Mouse (Mus musculus) right cerebral cortex, postnatal 25 days (tissue): ENCODE measurements around the gene Gprasp2.
"Not testable (repeated sequence)": the region's sequence is repeated elsewhere in the genome, so short reads cannot be mapped to it uniquely, and the experiment has no call there.

Source experiments
- DNase-seq: peaks from one replicate; pipeline ENCODE4 v3.0.0; 2022

Gene Gprasp2

DNA sequence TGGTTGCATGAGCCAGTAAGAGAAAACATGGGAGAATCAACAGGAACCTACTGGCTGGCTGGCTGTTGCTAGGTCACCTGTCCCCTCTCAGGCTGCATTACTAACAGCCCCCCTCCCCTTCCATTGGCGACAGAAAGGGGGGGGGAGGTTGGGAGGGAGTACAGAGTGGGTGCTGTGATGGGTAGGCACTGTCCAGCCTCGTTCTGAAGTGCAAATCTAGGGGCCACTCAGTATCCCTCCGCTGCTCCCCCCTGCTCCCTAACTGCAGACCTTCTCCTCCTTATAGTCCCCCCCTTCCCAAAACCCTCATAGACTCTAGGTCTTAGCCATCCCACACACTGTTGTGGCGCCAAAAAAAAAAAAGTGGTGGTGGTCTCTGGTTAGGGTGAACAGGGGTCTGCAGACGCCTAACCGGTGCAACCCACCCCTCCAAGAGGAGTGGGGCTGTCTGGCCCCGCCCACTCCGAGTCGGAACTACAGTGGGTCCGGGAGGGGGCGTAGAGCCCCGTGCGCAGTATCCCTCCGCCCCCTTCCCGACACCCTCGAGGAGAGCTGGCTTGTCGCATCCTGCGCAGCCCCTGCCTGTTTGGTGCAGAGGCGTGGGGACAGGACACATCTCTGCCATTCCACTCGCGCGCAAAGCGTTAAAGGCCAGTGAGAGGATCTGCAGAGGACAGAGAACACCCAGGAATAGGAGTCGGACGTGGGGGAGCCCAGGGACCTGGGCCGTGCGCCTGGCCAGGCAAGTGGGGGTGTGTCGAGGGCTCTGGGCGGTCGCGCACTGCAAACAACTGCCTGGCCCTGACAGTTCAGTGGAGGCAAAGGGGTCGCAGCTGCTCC is at the start of gene Gprasp2:
Gene Gprasp2, plus strand, starts transcription at position 514 of the 840 bp plus-strand sequence.
- peak; percentile 71 for DNase-seq

DNA sequence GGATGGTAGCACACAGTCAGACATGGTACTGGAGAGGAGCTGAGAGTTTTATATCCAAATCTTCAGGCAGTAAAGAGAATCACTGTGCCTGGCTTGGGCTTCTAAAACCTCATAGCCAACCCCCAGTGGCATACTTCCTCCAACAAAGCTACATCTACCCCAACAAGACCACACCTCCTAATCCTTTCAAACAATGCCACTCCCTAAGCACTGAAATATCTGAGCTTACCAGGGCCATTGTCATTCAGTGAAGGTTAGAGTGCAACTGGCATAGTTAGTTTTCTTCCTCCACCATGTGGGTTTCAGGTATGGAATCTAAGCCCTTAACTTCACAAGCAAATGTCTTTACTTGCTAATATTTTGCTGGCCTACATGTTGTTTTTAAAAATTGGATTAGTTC is 47.3 kb upstream of the Gprasp2 start:
- no peak for DNase-seq

DNA sequence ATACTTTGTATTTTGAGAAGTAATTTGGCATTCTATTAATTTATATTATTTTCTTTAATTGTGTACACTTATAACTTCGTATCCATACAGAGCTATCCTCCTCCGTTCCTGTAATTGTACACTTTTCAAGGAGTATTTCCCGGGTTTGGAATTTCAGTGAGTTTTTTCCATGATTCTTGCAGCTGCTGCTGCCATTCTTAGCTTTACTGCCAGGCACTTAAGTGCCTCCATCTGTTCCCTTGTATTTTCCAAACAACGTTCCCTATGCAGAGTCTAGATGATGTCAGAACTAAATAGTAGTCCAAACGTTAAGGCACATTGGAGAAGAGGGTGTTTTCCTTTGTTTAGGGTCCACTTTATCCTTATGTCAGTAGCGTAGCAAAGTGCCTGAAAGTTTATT is 46.5 kb upstream of the Gprasp2 start:
- no peak for DNase-seq

DNA sequence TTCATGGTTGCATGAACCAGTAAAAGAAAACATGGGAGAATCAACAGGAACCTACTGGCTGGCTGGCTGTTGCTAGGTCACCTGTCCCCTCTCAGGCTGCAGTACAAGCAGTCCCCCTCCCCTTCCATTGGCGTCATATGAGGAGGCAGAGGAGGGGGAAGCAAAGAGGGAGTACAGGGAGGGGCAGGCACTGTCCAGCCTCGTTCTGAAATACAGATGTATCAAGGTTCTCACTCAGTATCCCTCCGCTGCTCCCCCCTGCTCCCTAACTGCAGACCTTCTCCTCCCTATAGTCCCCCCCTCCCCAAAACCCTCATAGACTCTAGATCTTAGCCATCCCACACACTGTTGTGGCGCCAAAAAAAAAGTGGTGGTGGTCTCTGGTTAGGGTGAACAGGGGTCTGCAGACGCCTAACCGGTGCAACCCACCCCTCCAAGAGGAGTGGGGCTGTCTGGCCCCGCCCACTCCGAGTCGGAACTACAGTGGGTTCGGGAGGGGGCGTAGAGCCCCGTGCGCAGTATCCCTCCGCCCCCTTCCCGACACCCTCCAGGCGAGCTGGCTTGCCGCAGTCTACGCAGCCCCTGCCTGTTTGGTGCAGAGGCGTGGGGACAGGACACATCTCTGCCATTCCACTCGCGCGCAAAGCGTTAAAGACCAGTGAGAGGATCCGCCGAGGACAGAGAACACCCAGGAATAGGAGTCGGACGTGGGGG is 43.1 kb upstream of the Gprasp2 start:
- peak; percentile 61 for DNase-seq

DNA sequence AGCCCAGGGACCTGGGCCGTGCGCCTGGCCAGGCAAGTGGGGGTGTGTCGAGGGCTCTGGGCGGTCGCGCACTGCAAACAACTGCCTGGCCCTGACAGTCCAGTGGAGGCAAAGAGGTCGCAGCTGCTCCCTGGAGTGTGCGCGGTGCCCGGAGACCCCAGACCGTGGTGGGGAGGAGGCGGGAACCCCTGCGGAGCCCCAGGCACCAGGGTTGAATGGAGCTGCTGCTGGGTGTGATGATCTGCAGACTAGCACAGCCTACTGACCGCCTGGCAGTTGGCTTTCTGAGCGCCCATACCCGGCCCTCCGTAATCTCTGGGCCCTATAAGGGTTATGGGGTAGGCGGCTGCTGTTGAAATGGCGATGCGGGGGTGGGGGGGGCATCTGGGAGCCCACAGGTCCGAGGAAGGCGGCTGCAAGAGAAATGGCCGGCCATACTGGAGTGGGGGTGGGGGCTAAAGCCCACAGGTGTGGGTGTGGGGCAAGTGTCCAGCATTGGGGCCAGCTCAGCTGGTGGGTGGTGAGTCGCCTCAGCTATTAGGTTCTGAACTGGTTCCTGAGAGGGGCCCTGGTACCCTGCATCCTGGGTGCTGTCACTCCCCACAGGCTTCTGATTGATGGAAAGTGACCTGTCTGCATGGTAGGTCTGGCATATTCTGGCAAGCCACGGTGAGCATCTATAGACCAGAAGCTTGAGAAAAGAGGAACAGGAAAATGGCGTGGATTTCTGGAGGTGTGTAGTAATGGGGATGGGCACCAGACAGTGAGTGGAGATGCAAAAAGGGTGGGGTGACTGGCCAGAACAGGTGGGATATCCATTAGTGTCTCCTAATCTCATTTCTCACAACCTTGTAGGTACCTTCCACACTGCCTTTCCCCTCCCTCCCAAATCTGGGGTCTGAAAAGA is 42.3 kb upstream of the Gprasp2 start:
- peak; percentile 13 for DNase-seq

DNA sequence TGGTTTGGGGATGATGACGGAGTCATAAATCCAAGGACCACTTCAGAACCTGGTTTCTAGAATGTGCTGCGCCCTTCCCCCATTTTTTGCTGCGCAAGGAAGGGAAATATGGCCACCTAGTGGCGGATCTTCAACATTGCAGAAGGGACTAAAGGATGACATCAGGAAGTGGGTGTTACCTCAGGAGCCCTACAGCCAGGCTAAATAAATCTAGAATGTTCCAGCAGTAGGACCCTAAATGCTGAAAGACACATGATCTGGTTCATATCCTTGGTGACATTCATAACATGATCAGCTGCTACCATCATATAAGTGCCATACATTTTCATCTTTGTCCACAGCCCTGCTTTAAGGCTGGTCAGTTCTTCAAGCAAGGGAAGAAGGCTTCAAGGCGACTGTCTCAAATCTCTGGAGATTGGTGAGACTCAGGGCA is 41.6 kb upstream of the Gprasp2 start, which contains the start of gene Bhlhb9:
Gene Bhlhb9, plus strand, starts transcription at position 383 of the 433 bp plus-strand sequence.
- DNase-seq, result peak; percentile 33

DNA sequence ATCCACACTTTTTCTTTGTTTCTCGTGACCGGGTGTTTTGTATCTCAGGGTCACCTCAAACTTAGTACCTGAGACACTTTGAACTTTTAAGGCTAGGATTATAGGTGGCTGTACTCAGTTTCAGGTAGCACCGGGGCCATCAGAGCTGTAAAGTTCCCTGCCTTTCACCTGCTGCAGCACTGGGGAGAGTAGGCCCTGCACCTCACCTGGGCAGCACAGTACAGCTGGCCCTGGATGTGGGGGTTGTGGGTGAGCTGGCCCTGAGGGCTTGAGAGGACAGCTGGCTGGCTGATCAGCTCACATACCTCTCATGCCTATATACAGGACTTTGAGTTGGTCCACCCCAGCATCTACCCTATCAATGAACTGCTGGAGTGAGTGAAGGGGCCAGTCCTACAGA is 34.7 kb upstream of the Gprasp2 start:
- DNase-seq, result no peak

DNA sequence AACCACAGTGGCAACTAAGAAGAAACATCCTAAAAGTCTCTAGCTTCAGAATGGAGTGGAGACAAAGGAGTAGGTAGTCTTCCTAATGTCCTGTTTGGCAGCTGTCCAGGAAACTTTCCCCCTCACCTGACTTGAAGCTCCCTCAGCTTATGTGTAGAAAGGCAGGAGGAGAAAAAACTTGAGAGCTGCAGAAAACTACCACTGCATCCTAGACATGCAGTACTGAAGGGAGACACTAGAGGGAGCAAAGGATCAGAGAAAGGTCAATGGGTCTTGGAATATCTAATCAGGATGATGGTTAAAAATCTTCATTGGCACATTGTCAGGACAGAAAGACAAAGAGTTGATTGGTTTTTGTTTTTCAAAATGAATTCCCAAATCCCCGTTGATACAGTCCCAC is 33.1 kb upstream of the Gprasp2 start:
- no peak for DNase-seq

DNA sequence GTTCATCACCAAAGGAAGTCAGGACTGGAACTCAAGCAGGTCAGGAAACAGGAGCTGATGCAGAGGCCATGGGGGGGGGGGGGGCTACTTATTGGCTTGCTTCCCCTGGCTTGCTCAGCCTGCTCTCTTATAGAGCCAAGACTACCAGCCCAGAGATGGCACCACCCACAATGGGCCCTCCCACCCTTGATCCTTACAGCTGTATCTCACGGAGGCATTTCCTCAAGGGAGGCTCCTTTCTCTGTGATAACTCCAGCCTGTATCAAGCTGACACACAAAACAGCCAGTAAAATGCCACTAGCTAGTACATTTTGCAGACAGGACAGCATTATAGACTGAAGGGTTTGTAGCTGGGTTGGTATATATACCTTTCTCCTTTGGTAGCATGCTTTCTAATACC is 2.9 kb upstream of the Gprasp2 start:
- not testable (repeated sequence) for DNase-seq

DNA sequence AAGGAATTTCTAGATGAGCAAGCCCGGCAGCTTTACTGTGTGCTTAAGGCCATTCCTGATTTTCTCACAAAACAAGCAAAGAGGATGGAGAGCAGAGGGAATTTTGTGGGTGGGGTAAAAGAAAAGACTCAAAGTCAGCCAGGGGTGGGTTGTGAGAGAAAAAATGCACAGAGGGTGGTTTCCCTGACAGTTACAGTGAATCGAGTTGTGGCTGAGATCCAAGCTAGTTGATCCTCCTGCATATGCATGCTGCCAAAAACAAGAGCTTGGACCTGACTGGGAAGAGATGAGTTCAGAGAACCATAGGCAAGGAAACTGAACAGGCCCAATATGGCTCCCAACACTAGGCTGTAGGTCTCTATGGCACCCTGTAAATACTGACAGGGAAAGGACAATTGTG is 938 bp upstream of the Gprasp2 start:
- no peak for DNase-seq

DNA sequence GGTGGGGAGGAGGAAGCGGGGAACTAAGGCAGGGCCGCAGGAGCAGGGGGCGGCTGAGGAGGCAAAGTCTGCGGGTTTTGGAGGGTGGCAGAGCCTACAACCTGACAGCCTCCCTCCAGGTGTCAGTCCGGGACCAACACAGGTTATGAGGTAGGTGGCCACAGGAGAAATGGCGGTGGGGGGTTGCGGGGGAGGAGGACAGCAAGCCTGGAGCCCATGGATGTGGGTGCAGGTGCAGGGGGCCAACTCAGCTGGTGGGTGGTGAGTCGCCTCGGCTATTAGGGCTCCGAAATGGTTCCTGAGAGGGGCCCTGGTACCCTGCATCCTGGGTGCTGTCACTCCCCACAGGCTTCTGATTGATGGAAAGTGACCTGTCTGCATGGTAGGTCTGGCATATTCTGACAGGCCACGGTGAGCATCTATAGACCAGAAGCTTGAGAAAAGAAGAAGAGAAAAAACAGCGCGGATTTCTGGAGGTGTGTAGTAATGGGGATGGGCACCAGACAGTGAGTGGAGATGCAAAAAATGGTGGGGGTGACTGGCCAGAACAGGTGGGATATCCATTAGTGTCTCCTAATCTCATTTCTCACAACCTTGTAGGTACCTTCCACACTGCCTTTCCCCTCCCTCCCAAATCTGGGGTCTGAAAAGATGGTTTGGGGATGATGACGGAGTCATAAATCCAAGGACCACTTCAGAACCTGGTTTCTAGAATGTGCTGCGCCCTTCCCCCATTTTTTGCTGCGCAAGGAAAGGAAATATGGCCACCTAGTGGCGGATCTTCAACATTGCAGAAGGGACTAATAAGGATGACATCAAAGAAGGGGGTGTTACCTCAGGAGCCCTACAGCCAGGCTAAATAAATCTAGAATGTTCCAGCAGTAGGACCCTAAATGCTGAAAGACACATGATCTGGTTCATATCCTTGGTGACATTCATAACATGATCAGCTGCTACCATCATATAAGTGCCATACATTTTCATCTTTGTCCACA is 860 bp downstream of the Gprasp2 start:
- peak; percentile 40 for DNase-seq

DNA sequence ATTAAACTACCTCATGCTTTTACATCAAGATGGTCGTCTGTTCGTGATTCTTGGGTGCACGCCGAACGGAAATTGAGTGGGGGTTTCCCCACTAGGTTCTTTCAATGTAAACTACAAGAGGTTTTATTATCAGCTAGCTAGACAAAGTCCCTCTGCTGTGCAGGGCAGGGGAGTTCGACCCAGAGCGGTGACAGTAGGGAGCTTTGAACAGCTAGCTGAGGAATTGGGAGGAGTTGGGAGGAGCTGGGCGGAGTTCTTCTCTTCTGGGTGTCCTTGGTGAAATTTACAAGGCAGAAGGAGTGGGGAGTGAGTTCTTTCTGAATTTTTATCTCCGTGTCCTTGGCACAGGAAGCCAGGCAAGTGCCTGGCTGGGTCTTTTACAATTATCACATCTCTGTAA is 28.0 kb downstream of the Gprasp2 start:
- DNase-seq, result not testable (repeated sequence)

DNA sequence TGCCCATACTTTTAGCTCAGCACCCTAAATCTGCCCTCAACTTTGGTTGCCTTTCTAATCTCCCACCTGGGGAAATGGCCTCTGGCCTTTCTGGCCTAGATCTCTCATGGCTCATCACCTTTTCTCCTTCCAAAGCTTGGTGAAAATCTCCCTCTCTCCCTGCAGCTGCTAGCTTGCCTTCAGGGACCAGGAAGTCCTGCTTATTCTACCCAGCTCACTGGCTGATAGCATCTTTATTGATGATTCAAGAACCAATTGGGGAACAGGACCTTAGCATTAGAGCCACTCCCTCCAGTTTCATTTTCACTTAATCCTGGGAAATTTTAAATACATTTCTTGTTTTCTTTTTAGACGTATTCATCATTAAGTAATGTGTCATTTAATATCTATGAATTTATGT is 37.8 kb downstream of the Gprasp2 start:
- DNase-seq, result no peak

DNA sequence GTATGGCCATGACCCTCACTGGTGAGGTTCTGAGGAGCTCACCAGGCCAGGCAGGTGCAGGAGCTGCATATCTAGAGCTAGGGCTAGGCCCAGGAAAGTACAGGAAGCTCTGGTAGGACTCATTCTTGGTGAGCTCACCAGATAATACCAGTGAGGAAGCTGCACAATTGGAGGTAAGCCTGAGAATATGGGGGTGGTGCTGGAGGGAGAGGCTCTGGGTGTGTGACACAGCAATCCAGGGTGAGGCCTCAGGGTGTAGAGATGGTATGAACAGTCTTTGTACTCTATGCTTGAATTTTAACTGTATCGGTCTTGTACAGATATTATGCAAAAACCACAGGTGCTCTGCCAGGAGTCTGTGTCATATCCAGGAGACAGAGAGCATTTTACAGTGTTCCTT is 40.8 kb downstream of the Gprasp2 start:
- DNase-seq, result no peak

DNA sequence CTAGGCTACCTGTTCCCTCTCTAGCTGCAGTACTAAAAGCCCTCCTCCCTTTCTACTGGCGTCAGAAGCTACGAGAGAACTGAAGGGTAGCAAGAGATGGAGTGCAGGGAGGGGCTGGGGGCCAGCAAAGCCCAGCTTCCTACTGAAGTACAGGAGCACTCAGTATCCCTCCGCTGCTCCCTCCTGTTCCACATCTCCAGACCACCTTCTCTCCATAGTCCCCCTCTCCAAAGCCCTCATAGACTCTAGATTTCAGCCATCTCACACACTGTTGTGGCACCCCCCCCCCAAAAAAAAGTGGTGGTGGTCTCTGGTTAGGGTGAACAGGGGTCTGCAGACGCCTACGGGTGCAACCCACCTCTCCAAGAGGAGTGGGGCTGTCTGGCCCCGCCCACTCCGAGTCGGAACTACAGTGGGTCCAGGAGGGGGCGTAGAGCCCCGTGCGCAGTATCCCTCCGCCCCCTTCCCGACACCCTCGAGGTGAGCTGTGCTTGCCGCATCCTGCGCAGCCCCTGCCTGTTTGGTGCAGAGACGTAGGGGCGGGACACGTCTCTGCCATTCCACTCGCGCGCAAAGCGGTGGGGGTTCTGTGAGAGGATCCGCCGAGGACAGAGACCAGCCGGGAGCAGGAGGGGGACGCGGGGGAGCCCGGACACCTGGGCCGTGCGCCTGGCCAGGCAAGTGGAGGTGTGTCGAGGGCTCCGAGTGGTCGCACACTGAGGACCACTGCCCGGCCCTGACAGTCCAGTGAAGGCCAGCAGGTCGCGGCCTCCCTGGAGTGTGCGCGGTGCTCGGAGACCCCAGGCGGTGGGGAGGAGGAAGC is 46.8 kb downstream of the Gprasp2 start:
- DNase-seq, result peak; percentile 84

DNA sequence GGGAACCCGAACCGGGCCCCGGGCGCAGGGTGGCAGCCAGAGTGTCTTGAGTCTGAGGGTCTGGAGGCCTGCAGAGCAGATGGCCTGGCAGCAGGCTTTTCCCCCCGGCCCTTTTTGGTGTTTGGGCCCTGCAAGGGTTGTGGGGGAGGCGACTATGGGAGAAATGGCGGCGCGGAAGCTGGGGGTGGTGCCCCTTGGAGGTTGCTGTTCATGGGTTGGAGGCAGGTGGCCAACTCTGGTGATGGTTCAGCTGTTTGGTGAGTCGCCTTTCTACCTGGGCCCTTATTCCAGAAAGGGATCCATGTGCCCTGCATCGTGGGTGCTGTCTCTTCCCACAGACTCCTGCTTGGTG is 47.4 kb downstream of the Gprasp2 start:
- DNase-seq, result peak; percentile 27
